Mouse (Mus musculus) left cerebral cortex, adult 11 months (tissue): ENCODE measurements around the gene Fxyd2.

Experiments
- DNase-seq: peaks from one replicate; pipeline ENCODE4 v3.0.0; 2022; ENCODE audit warnings: low spot score

Fxyd2 gene

DNA sequence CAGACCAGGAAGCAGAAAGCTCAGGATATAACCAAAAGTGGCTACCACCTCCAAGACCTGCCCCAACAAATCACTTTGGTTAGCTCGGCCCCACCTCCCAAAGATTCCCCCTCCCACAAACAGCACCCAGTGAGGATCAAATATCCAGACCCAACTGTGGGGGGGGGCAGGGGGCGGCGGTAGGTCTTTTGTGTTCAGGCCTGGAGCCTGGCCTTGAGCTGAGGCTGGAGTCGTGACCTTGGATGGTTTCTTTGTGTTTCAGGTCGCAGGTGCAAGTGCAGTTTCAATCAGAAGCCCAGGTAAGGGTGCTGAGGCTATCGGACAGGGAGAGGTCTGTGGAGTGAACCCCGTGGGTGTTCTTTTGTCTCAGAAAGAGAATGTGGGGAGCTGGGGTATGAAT is 8.2 kb upstream of the Fxyd2 start:
- DNase-seq, result no peak

DNA sequence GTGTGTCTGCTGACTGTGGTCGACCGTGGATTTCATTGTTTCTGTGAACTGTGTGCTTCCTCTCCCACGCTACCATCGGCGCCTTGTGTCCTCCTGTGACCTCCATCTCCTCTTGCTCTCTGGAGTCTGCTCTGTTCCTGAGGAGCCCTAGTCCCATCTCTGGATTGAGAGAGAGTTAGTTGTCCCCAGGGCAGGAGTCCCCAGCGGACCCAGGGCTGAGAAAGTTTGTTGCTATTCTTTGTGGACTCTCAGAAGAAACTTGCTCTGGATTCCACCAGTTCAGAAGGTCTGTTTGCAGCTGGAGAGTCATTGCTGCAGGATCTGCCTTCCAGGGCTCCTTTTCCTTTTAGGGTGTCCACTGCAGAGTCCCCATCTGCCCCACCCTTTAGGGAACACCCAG is 4.3 kb upstream of the Fxyd2 start:
- DNase-seq, result no peak

- DNase-seq, result no peak
These were observed 3.7 kb upstream of the Fxyd2 start for GRCm38 (mm10) chr9:45395796-45396195.

GRCm38 (mm10) chr9:45398336-45398735 is 1.1 kb upstream of the Fxyd2 start:
- no peak for DNase-seq

- DNase-seq, result no peak
These were observed 2.4 kb downstream of the Fxyd2 start for GRCm38 (mm10) chr9:45401851-45402250.

- DNase-seq, result no peak
These were observed 3.5 kb downstream of the Fxyd2 start for GRCm38 (mm10) chr9:45402957-45403356.

- no peak for DNase-seq
These were observed 6.2 kb downstream of the Fxyd2 start for GRCm38 (mm10) chr9:45405694-45406093.

DNA sequence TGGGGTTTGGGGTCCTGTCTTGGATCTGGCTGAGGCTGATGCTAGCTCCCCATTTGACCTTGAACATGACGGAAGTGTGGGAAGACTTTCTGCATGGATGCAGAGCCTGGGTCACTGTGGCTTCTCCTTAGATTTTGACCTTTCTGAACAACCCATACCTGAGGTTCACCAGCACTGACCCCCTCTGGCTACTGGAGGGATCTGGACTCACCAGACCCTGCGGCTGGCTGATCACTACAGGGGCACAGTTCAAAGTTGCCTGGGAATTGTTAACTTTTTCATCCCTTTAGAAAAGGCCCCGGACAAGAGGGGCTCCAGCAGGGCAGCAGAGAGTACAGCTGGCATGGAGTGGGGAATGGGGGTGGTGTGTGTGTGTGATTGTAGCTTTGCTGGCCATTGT is 7.3 kb downstream of the Fxyd2 start:
- DNase-seq, result no peak

DNA sequence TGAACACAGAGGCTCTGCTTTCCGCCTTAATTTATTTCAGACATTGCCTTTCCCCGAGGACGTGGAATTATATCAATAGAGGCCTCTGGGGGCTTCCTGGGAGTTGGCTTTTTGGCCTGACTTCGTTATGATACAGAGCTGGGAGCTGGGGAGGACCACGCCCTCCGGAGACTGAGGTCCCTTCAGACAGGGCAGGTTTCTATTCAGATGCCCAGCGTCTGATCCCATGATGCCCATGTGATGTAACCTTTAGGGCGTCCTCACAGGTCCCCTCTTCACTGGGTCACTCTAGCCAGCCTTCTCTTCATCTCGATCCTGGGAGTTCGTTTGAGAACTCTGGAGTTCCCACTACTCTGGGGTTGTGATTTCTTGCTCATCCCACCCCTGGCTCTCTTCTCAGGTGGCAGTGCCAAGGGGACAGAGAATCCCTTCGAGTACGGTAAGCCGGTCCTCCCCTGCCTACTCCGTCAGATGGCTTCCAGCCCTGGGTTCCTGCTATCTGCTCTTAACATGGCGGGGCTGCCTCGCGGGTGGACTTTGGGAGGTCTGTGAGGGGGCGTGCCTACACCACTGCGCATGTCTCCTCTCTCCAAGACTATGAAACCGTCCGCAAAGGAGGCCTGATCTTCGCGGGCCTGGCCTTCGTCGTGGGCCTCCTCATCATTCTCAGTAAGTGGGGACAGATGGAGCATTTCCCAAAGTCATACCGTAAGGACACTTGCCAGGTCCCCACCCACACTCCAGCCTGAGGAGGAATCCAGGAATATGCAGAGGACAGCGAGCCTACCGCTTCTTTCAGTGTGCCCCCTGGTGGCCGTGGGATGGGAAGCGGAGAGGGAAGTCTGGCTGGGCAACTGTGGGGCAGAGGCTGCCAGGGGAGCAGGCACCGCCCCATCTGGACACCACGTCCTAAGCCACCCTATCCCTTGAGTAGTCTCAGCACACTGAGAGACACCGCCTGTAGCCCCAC is 8.5 kb downstream of the Fxyd2 start:
- DNase-seq, result no peak

DNA sequence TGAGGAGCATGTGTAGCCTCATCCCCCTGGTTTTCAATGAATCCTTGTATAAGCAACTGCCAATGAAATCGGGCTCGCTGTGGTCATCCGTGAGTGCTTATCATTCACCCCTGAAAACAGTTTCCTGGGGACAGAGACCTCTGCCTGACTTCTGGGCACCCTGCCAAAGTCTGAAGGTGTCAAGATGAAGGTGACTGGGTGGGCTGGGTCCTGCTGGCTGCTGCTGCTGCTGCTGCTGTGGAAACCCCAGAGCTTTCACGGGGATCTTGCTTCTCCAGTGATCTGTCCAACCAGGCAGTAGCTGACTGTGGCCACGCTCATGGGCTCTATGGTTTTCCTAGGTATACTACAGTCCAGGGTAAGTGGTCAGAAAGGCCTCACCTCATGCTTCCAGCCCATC is 10.7 kb downstream of the Fxyd2 start:
- DNase-seq, result no peak

- no peak for DNase-seq
These were observed 11.1 kb downstream of the Fxyd2 start for GRCm38 (mm10) chr9:45410614-45411013.

DNA sequence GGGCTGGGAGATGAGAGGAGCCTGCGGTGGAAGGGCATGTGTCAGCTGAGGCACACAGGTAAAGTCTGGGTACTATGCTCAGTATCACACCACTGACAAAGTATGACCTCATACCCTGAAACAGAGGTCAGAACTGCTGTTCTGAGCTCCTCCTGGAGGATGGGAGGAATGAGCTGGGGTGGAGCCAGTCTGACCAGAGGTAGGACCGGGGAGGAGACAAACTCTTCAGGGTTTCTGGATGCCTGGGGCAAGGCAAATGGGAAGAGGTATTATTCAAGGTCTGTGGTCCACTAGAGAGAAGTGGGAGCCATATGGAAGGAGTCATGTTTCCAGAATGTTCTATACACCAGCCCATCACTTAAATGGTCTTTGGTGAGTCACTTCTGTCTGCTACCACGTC is 11.6 kb downstream of the Fxyd2 start:
- DNase-seq, result no peak

GRCm38 (mm10) chr9:45411803-45412202 is 12.3 kb downstream of the Fxyd2 start:
- no peak for DNase-seq

DNA sequence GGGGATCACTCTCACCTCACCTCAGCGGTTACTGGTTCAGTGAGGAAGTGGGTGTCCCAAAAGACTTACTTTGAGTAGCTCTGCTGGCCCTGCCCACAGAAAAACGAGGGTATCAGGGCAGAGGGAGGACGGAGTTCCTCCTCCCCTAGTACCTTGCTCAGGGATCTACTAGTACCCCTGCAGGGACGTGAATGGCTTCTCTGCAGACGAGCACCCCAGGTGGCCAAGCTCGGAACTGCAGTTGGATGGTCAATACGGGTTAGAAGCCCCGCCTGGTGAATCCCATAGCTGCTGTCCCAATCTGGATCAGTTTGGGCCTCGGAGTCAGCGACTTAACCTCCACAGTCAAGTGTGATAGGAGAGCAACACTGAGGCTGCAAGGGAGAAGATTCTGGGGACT is 12.8 kb downstream of the Fxyd2 start:
- peak; percentile 77 for DNase-seq

DNA sequence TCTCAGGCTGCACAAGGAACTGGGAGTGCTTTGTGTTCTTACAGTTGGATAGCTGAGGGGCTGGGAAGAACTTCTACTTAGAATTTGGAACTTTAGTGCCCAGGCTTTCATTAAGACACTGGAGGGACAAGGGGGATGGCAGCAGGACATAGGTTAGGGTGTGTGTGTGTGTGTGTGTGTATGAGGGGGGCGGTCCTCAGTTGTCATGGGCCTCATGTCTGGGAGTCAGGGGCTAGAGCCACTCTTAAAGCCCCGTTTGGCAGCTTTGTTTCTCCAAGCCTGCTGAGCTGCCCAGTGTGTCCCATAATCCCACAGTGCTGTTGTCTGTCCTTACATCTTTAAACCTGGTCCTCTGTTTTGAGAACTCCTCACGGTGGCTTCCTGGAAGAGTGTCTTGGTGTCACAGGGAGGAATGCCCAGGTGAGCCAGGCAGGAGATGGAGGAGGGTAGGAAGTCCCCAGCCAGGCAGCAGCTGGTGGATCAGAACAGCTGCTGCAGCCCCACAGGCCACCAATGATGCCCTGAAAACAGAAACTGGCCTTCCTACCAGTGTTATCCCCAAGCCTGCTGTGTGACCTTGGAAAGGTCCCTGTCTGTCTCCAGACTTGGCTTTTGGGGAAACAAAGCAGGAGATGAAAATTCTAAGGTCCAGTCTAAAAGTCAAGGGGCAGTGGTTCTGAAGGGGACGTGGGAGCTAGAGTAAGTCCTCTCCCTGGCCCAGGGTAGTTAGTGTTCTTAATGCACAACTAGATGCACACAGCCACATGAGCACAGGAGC is 13.4 kb downstream of the Fxyd2 start:
- no peak for DNase-seq

DNA sequence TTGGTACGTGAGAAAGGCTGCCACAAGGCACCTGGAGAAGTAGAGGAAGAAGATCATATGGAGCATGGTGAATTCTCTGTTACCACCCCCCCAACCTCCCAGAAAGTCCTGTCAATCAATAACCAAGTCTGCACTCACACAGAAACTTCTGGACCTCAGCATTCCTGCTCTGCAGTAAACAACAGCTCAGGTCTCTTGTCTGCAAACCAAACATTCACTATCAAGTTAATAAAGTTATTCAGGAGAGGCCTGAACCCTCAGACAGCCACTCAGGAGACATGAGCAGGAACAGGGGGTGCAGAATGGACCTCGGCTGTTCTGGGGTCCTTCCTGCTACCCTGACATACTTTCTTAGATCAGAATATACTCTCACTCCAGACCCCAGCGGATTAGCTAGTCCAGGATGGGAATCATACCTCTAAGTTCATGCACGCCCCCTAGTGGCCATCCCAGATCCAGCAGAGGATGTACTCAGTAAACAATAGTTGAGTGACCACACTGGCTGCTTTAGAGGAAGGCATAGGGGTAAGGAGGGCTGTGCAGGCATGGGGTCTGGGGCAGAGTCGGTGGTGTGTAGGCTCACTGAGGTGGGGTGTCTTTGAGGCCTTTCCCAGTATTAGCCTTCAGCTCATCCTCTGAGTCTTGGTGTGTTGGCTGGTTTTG is 14.1 kb downstream of the Fxyd2 start:
- no peak for DNase-seq

GRCm38 (mm10) chr9:45415912-45416311 is 16.4 kb downstream of the Fxyd2 start:
- DNase-seq, result no peak

DNA sequence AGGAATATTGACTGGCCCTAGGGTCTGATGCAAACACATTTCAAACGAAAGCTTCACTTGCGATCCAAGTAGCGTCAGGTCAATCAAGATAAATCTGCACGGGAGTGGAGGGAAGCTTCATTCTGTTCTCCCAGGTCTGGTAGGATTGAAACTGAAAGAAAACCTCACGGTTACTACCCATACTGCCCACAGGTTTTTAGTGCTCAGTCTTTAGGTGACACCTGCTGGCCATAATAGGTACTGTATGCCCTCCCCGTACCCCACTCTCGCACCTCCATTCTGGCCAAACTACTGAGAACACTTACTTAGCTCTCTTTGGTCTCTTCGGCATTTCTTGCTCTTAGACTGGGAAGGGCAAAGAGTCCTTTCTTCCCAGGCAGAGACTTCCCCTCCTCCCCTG is 17.8 kb downstream of the Fxyd2 start:
- DNase-seq, result no peak

GRCm38 (mm10) chr9:45418252-45418651 is 18.8 kb downstream of the Fxyd2 start:
- DNase-seq, result no peak

DNA sequence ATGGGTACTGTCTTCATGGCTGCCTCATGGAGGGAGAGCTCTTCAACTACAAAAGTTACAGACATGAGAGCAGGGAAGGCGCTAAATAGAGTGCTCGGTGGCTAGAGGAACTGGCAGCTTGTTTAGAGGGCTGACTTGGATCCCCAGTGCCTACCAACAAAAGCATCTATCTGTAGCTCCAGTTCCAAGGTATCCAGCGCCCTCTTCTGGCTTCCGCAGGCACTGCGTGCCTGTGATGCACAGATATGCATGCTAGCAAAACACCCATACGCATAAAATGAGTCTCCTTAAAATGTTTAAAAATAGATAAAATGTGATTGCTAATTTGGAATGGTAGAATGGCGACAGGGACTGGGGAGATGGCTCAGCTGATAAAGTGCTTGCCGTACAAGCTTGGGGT is 21.7 kb downstream of the Fxyd2 start:
- DNase-seq, result no peak

DNA sequence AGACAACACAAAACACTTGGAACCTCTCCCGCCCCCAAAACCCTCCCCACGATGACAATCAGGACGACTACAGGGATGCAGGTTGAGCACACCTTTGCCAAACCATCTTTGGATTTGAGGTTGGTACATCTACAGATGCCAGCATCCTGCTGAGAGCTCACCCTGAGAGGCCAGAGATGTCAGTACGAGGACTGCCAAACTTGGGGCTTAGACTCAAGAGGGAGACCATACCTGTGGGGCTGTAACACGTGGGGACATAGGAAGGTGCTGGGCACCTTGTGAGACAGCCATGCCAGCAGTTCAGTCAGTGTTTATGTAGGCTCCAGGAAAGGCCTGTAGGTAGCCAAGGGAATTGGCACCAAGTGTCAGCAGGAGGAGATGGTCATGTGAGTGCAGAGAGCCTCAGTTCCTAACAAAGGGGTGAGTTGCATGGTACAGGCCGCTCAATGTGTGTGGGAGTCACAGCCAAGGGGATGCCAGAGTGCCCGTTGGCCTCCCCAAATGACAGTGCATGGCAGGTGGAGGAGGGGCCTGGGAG is 23.4 kb downstream of the Fxyd2 start:
- no peak for DNase-seq

GRCm38 (mm10) chr9:45426456-45426855 is 27.0 kb downstream of the Fxyd2 start, which contains the start of gene Dscaml1:
TSS of gene Dscaml1 (plus strand) at chr9:45426628.
- no peak for DNase-seq
